Mouse (Mus musculus) heart, adult 18-20 months (tissue): ENCODE data around the gene Mrgprh. TPM values are rescaled to one million over a fixed set of nuclear protein-coding genes. Genes with fewer than 3 reads are reported as not detected.

Experiments used
- DNase-seq, 2 experiments: peaks; one replicate each; pipeline ENCODE4 v3.0.0; 2021 to 2022; ENCODE audit warnings: mixed read lengths in 1 of 2
- microRNA-seq, 2 experiments: library from miRNA; unstranded; fragments of <30 nt; microRNA quantifications; one replicate each; pipeline ENCODE4 v1.2.0; 2022
- total RNA-seq, 2 experiments: library from RNA; stranded (reverse); gene quantifications; 2 replicates each; pipeline ENCODE4 v1.2.3; 2021

Mrgprh gene
- total RNA-seq, 2 experiments from 2014 or later: 6.0 to 7.0 TPM

DNA sequence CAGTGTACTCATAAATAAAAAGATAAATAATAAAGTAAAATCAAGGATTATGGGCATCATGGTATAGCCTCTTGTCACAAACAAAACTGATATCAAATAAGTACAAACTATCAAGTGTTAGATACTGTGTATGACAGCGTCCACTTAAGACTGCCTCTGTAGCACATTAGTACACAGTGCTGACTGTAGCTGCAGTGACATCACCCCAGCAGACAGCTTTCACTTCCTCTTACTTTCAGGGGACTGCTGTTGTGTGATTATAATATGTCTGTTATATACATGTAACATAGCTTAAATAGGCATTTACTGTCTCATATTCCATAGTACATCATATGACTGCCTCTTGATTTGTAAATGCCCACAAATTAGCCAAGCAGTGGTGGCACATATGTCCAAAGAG is 45.2 kb downstream of the Mrgprh start:
- peak in 1 of 2 experiments; percentile 10 for DNase-seq

DNA sequence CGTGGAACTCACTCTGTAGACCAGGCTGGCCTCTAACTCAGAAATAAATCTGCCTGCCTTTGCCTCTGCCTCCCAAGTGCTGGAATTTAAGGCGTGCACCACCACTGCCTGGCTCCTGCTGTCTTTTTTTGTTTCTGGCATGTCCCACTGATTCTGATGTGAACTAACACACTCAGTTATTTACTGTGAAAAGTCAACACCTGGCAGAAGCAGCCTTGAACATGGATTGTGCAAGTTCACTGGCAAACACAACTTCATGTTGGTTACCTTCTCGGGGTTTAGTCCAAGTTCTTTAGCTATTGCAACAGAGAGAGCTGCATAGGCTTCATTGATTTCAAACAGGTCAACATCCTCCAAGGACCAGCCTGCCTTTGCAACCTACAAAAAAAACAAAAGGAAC is 49.2 kb downstream of the Mrgprh start:
- DNase-seq: peak in 1 of 2 experiments; percentile 15

DNA sequence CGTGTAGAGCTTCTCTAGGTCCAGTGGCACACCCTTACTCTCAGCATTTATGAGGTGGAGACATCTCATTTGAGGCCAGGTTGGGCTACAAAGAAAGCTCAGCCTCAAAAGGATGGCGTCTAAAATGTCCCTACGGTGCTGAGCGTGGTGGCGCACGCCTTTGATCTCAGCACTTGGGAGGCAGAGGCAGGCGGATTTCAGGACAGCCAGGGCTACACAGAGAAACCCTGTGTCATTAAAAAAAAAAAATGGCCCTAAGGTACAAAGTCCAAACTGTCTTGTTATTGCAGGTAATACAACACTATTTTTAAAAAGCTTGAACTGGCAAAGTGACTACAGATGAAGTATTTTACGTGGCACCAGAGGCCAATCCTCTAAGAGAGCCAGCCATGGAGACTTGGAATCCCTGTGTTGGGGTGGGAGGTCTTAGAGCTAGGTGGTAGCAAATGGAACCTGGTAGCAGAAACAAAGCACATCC is 49.9 kb downstream of the Mrgprh start:
- DNase-seq: no peak

Small RNA genes lying within 50 kb of the gene (microRNA-seq; reads per million reads assigned to microRNA genes)
- gene Gm24085: 0 reads per million in 2 experiments

Other genes starting within 250 kb of the Mrgprh start
- 10 to 100 TPM; 12.1 to 17.8 TPM for gene Slc22a1, start 200.2 kb upstream of the Mrgprh start, total RNA-seq
- gene Igf2r, start 106.4 kb upstream of the Mrgprh start, total RNA-seq: 100 to 1,000 TPM; 111 to 115 TPM
- gene Mas1, start 7.9 kb upstream of the Mrgprh start, total RNA-seq: under 1 TPM; 0.46 to 0.60 TPM
- gene Pnldc1, start 34.2 kb downstream of the Mrgprh start, total RNA-seq: under 1 TPM; 0.18 to 0.74 TPM
- gene Tcp1, start 39.7 kb downstream of the Mrgprh start, total RNA-seq: 100 to 1,000 TPM; 191 to 206 TPM
- 100 to 1,000 TPM; 163 to 179 TPM for gene Mrpl18, start 40.3 kb downstream of the Mrgprh start, total RNA-seq
- gene Acat3, start 64.6 kb downstream of the Mrgprh start, total RNA-seq: not detected
- gene Acat2, start 84.7 kb downstream of the Mrgprh start, total RNA-seq: 10 to 100 TPM in 1 of 2 experiments, 1 to 10 TPM in 1; 6.1 to 13.0 TPM
- gene Wtap, start 118.1 kb downstream of the Mrgprh start, total RNA-seq: 10 to 100 TPM; 30.2 to 34.1 TPM
- gene Sod2, start 130.8 kb downstream of the Mrgprh start, total RNA-seq: 1,000 to 10,000 TPM; 1,031 to 1,107 TPM
- under 1 TPM in 1 of 2 experiments, not detected in 1; 0.32 TPM for gene Gpr31b, start 176.3 kb downstream of the Mrgprh start, total RNA-seq
- gene Tcp10b, start 185.1 kb downstream of the Mrgprh start, total RNA-seq: not detected